Comparison of ENCODE assay signal across 8 mouse cellular contexts in the genomic region with DNA sequence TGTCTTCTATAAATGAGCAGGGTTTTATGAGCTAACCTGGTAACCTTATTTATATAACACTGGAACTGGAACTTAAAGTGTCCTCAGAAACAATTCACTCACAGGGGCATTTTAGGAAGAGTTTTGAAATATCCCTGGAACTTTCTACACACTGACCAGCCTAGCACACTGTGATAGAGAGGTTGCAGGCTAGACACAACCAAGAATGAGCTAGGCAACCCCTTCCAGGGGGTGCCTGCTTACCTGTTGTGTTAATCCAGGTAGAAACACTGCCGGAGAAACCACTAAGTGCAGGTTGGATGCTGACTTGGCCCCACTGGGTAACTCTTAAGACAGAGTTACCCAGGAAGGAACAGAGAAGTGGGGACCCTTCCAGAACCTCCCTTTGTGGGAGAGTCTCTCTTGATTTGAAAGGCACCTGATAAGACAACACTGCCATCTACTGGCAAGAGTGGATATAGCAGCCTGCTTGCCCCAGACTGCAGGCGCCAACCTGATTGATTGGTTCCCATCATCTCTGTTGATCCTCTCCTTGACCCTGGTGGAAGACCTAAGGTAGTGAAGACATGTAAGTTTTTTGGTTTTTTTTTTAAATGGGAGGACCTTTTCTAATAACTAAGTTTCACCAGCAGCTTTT. TPM values are rescaled to one million over a fixed set of nuclear protein-coding genes. Genes with fewer than 3 reads are reported as not detected.
DNase-seq lines count a peak whose midpoint lies in the region; ATAC-seq and TF ChIP-seq lines count a peak whose summit lies in the region.

No protein-coding gene starts in this region.

- no peaks in the 10 kb centered on the region for H3K27me3 ChIP-seq in hindbrain, postnatal 0 days (ENCODE audit: insufficient read depth, low read length)

- peak; percentile 63 for DNase-seq in WW6 (ENCODE audit: low read depth, low spot score)
- DNase-seq in cerebellum, adult 9-10 months, result peak; percentile 75
- peak; percentile 71 to 93 for DNase-seq in frontal cortex, adult 2 months (ENCODE audit: extremely low spot score in 1 of 2, low spot score in 1 of 2)
- DNase-seq in hindbrain, postnatal 0 days (ENCODE audit: low spot score), result peak; percentile 89
- peak; percentile 74 to 93 for DNase-seq in left cerebral cortex, adult 18-20 months (ENCODE audit: low spot score in 2 of 2)
- peak; percentile 87 to 91 for DNase-seq in right cerebral cortex, adult 2 months (ENCODE audit: low spot score in 2 of 2)
- peak; percentile 67 to 79 for DNase-seq in urinary bladder, postnatal 36 days (ENCODE audit: low spot score in 2 of 2)

- peak; percentile 98 for TF ChIP-seq CTCF in hindbrain, postnatal 0 days (IDR thresholded peaks at IDR 0.05; ENCODE audit: low read depth)

- 35% methylated on average over 2 of the region's 2 CpGs for WGBS in hindbrain, postnatal 0 days

- no peaks in the 10 kb centered on the region for H3K9me3 ChIP-seq in hindbrain, postnatal 0 days (ENCODE audit: low read length)

- H3K4me3 ChIP-seq in hindbrain, postnatal 0 days (ENCODE audit: low read length), result no peak overlapping the region

- no peaks in the 10 kb centered on the region for H3K36me3 ChIP-seq in hindbrain, postnatal 0 days (ENCODE audit: insufficient read depth, low read length)

- peak; percentile 73 for ATAC-seq in hindbrain, postnatal 0 days
- ATAC-seq in megakaryocyte progenitor cell, adult 5-6 weeks (replicated peaks; ENCODE audit: poor library complexity), result peak; percentile 74

- no peak overlapping the region for H3K9ac ChIP-seq in hindbrain, postnatal 0 days (replicated peaks; ENCODE audit: low read length)

- H3K4me1 ChIP-seq in hindbrain, postnatal 0 days (ENCODE audit: insufficient read depth, low read length), result no peaks in the 10 kb centered on the region

- no peak overlapping the region for H3K27ac ChIP-seq in hindbrain, postnatal 0 days

- H3K4me2 ChIP-seq in hindbrain, postnatal 0 days (ENCODE audit: low read depth, low read length), result no peak overlapping the region

RNA-seq across cellular contexts. Expression of a gene that starts 36.7 kb away (rescaled TPM):
- polyA plus RNA-seq in frontal cortex, adult 2 months (2012; rRNA removed), result 1.6 and 2.3 TPM in 2 replicates
- total RNA-seq in hindbrain, postnatal 0 days (2014; rRNA removed), result 1.6 and 2.1 TPM in 2 replicates
- 2.8 and 3.6 TPM in 2 replicates for polyA plus RNA-seq in hindbrain, postnatal 0 days (2015; fragmentation: Nextera tagmentation; extraction: Ambion mirVana)
- total RNA-seq in left cerebral cortex, adult 18-20 months (2021), result 1 to 10 TPM; 1.3 to 1.7 TPM
- total RNA-seq in megakaryocyte progenitor cell, adult 5-6 weeks (2015), result 55.5 and 56.9 TPM in 2 replicates
- total RNA-seq in megakaryocyte progenitor cell, adult 5-6 weeks (2017), result 39.0 and 59.1 TPM in 2 replicates

Comparison
In these comparisons a context has a peak if more than half of its experiments do, and no peak if none do; other contexts are left out.
1. RNA of a gene that starts 36.7 kb away (total RNA-seq): 39.0 to 59.1 TPM in megakaryocyte progenitor cell, adult 5-6 weeks; 1.6 to 2.1 TPM in hindbrain, postnatal 0 days and 1.3 to 1.7 TPM in left cerebral cortex, adult 18-20 months; every median in the first group is over 10 times any median in the second.
2. Peak in every context shown above with its lines, with median percentiles within 50 percentile points of each other: DNase-seq.